In the genomic region with DNA sequence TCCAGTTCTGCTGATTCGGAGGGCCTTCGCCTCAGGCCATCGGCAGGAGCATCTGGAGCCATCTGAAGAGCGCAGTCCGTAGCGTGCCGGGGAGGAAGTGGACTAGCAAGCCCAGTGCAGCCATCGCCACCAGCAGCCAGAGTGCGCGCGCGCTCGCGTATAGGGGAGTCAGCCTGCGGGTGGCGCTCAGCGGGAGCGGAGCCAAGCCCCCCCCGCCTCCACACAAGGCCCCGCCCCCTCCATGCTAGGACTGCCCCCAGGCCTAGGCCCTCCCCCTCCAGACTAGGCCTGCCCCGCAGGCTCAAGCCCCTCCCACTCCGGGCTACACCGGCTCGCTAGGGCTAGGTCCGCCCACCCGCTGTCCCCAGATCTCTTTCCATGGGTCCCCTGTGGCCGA, we compare ENCODE assay signal across 8 mouse cellular contexts. TPM values are rescaled to one million over a fixed set of nuclear protein-coding genes. Genes with fewer than 3 reads are reported as not detected.
DNase-seq lines count a peak whose midpoint lies in the region; ATAC-seq and TF ChIP-seq lines count a peak whose summit lies in the region.

No protein-coding gene starts in this region.

- peak overlapping the region; percentile 97 for H3K4me2 ChIP-seq in intestine, postnatal 0 days (replicated peaks; ENCODE audit: low read depth)
- H3K4me2 ChIP-seq in limb, embryonic 14.5 days (replicated peaks; ENCODE audit: low read depth, low read length, severe bottlenecking) = peak overlapping the region; percentile 95
- peak overlapping the region; percentile 89 for H3K4me2 ChIP-seq in midbrain, embryonic 15.5 days

- peak; percentile 75 for TF ChIP-seq CTCF in intestine, postnatal 0 days (IDR thresholded peaks at IDR 0.05; ENCODE audit: low read depth)

- H3K9ac ChIP-seq in intestine, postnatal 0 days (ENCODE audit: low read depth, low read length) = peak overlapping the region; percentile 60
- H3K9ac ChIP-seq in limb, embryonic 14.5 days (ENCODE audit: low read depth, low read length, severe bottlenecking) = peak overlapping the region; percentile 64
- peak overlapping the region; percentile 47 for H3K9ac ChIP-seq in midbrain, embryonic 15.5 days

- H3K27ac ChIP-seq in embryonic facial prominence, embryonic 10.5 days (replicated peaks) = peak overlapping the region; percentile 64
- 0 out of 2 replicates have a peak overlapping the region, but pooled peaks have one; percentile 41 for H3K27ac ChIP-seq in intestine, postnatal 0 days (ENCODE audit: low read depth, low read length)
- H3K27ac ChIP-seq in limb, embryonic 14.5 days (replicated peaks; ENCODE audit: low read depth, low read length) = no peak overlapping the region
- H3K27ac ChIP-seq in midbrain, embryonic 15.5 days = 0 out of 2 replicates have a peak overlapping the region, but pooled peaks have one; percentile 3

- H3K36me3 ChIP-seq in embryonic facial prominence, embryonic 10.5 days (replicated peaks) = peaks cover 40% of the 10 kb centered on the region
- peaks cover 39% of the 10 kb centered on the region for H3K36me3 ChIP-seq in intestine, postnatal 0 days (ENCODE audit: control insufficient read depth, insufficient read depth)
- peaks cover 37% of the 10 kb centered on the region for H3K36me3 ChIP-seq in limb, embryonic 14.5 days (ENCODE audit: control insufficient read depth, insufficient read depth, low read length)
- peaks cover 27% of the 10 kb centered on the region for H3K36me3 ChIP-seq in midbrain, embryonic 15.5 days (replicated peaks)

- peak overlapping the region; percentile 75 for H3K4me3 ChIP-seq in embryonic facial prominence, embryonic 10.5 days
- peak overlapping the region; percentile 66 for H3K4me3 ChIP-seq in intestine, postnatal 0 days (ENCODE audit: low read depth, low read length)
- peak overlapping the region; percentile 62 for H3K4me3 ChIP-seq in limb, embryonic 14.5 days (replicated peaks; ENCODE audit: low read length)
- H3K4me3 ChIP-seq in midbrain, embryonic 15.5 days = peak overlapping the region; percentile 56

- no peak for ATAC-seq in cerebellum, adult (ENCODE audit: insufficient number of reproducible peaks, low FRiP score, low TSS enrichment)
- ATAC-seq in granulocyte monocyte progenitor cell, adult 5-6 weeks (replicated peaks; ENCODE audit: poor library complexity, severe bottlenecking) = peak; percentile 70
- peak; percentile 89 for ATAC-seq in intestine, postnatal 0 days
- ATAC-seq in limb, embryonic 14.5 days (ENCODE audit: low FRiP score, low read depth) = peak; percentile 89
- ATAC-seq in midbrain, embryonic 15.5 days (replicated peaks) = peak; percentile 83

- no peak for TF ChIP-seq POLR2A in limb, embryonic 14.5 days (IDR thresholded peaks at IDR 0.05; ENCODE audit: borderline replicate concordance, extremely low read depth, insufficient read depth, insufficient read length)

- H3K9me3 ChIP-seq in embryonic facial prominence, embryonic 10.5 days = no peaks in the 10 kb centered on the region
- H3K9me3 ChIP-seq in intestine, postnatal 0 days (ENCODE audit: control insufficient read depth) = no peaks in the 10 kb centered on the region
- no peaks in the 10 kb centered on the region for H3K9me3 ChIP-seq in limb, embryonic 14.5 days (ENCODE audit: control insufficient read depth, low read length)
- no peaks in the 10 kb centered on the region for H3K9me3 ChIP-seq in midbrain, embryonic 15.5 days

- WGBS in embryonic facial prominence, embryonic 10.5 days = under 1% methylated on average over 26 of the region's 27 CpGs
- 2% methylated on average over 27 of the region's 27 CpGs for whole genome bisulfite sequencing in intestine, postnatal 0 days
- WGBS in limb, embryonic 14.5 days = 1% methylated on average over 20 of the region's 27 CpGs
- WGBS in midbrain, embryonic 15.5 days = 1% methylated on average over 27 of the region's 27 CpGs

- H3K27me3 ChIP-seq in embryonic facial prominence, embryonic 10.5 days (replicated peaks; ENCODE audit: low read depth, poor library complexity, severe bottlenecking) = peaks cover 55% of the 10 kb centered on the region
- H3K27me3 ChIP-seq in intestine, postnatal 0 days (replicated peaks; ENCODE audit: control insufficient read depth, insufficient read depth, low read length) = no peaks in the 10 kb centered on the region
- H3K27me3 ChIP-seq in limb, embryonic 14.5 days (ENCODE audit: control insufficient read depth, insufficient read depth, low read length) = peaks cover 16% of the 10 kb centered on the region
- H3K27me3 ChIP-seq in midbrain, embryonic 15.5 days (replicated peaks) = peaks cover 23% of the 10 kb centered on the region

- H3K4me1 ChIP-seq in embryonic facial prominence, embryonic 10.5 days = peaks cover 31% of the 10 kb centered on the region
- H3K4me1 ChIP-seq in intestine, postnatal 0 days (replicated peaks; ENCODE audit: control insufficient read depth, insufficient read depth, low read length) = no peaks in the 10 kb centered on the region
- H3K4me1 ChIP-seq in limb, embryonic 14.5 days (ENCODE audit: control insufficient read depth, insufficient read depth, low read length) = peaks cover 5% of the 10 kb centered on the region
- H3K4me1 ChIP-seq in midbrain, embryonic 15.5 days = peaks cover 19% of the 10 kb centered on the region

- peak; percentile 70 for DNase-seq in cerebellum, adult 11 months
- DNase-seq in embryonic facial prominence, embryonic 10.5 days (ENCODE audit: low spot score) = peak; percentile 95
- DNase-seq in limb, embryonic 14.5 days (ENCODE audit: low spot score) = peak; percentile 88
- peak; percentile 82 for DNase-seq in spleen, adult 12 weeks (ENCODE audit: low spot score)

RNA-seq across cellular contexts. Expression of a gene that starts 1.9 kb away (rescaled TPM):
- 0.75 and 1.4 TPM in 2 replicates for polyA plus RNA-seq in embryonic facial prominence, embryonic 10.5 days (2016; fragmentation: Nextera tagmentation; extraction: Ambion mirVana)
- total RNA-seq in granulocyte monocyte progenitor cell, adult 5-6 weeks (2014; fragmentation: Nextera tagmentation) = 1.6 TPM in 1 of 2 replicates, not detected in the other
- total RNA-seq in granulocyte monocyte progenitor cell, adult 5-6 weeks (2017) = not detected in 2 replicates
- polyA plus RNA-seq in intestine, postnatal 0 days (2015; fragmentation: Nextera tagmentation; extraction: Ambion mirVana) = 39.5 and 54.4 TPM in 2 replicates
- polyA plus RNA-seq in limb, embryonic 14.5 days (2012; rRNA removed) = 4.0 and 7.1 TPM in 2 replicates
- 2.5 and 3.9 TPM in 2 replicates for polyA plus RNA-seq in limb, embryonic 14.5 days (2014; fragmentation: Nextera tagmentation; extraction: Ambion mirVana)
- 1.9 and 2.3 TPM in 2 replicates for polyA plus RNA-seq in midbrain, embryonic 15.5 days (2015; fragmentation: Nextera tagmentation; extraction: Ambion mirVana)

RNA-seq across cellular contexts. Expression of a gene that starts 25.8 kb away (rescaled TPM):
- 22.6 and 23.5 TPM in 2 replicates for polyA plus RNA-seq in embryonic facial prominence, embryonic 10.5 days (2016; fragmentation: Nextera tagmentation; extraction: Ambion mirVana)
- 22.7 and 23.9 TPM in 2 replicates for total RNA-seq in granulocyte monocyte progenitor cell, adult 5-6 weeks (2014; fragmentation: Nextera tagmentation)
- 11.5 and 14.6 TPM in 2 replicates for total RNA-seq in granulocyte monocyte progenitor cell, adult 5-6 weeks (2017)
- 33.2 and 35.0 TPM in 2 replicates for polyA plus RNA-seq in intestine, postnatal 0 days (2015; fragmentation: Nextera tagmentation; extraction: Ambion mirVana)
- 34.5 and 45.3 TPM in 2 replicates for polyA plus RNA-seq in limb, embryonic 14.5 days (2012; rRNA removed)
- polyA plus RNA-seq in limb, embryonic 14.5 days (2014; fragmentation: Nextera tagmentation; extraction: Ambion mirVana) = 21.1 and 23.6 TPM in 2 replicates
- 54.6 and 57.9 TPM in 2 replicates for polyA plus RNA-seq in midbrain, embryonic 15.5 days (2015; fragmentation: Nextera tagmentation; extraction: Ambion mirVana)

RNA-seq across cellular contexts. Expression of a gene that starts 25.9 kb away (rescaled TPM):
- polyA plus RNA-seq in embryonic facial prominence, embryonic 10.5 days (2016; fragmentation: Nextera tagmentation; extraction: Ambion mirVana) = 130 and 131 TPM in 2 replicates
- 89.7 and 92.6 TPM in 2 replicates for total RNA-seq in granulocyte monocyte progenitor cell, adult 5-6 weeks (2014; fragmentation: Nextera tagmentation)
- 131 and 165 TPM in 2 replicates for total RNA-seq in granulocyte monocyte progenitor cell, adult 5-6 weeks (2017)
- polyA plus RNA-seq in intestine, postnatal 0 days (2015; fragmentation: Nextera tagmentation; extraction: Ambion mirVana) = 197 and 213 TPM in 2 replicates
- 112 and 120 TPM in 2 replicates for polyA plus RNA-seq in limb, embryonic 14.5 days (2012; rRNA removed)
- 214 and 227 TPM in 2 replicates for polyA plus RNA-seq in limb, embryonic 14.5 days (2014; fragmentation: Nextera tagmentation; extraction: Ambion mirVana)
- polyA plus RNA-seq in midbrain, embryonic 15.5 days (2015; fragmentation: Nextera tagmentation; extraction: Ambion mirVana) = 392 and 438 TPM in 2 replicates

RNA-seq across cellular contexts. Expression of a gene that starts 55.6 kb away (rescaled TPM):
- polyA plus RNA-seq in embryonic facial prominence, embryonic 10.5 days (2016; fragmentation: Nextera tagmentation; extraction: Ambion mirVana) = 6.7 and 7.2 TPM in 2 replicates
- 11.7 and 13.4 TPM in 2 replicates for total RNA-seq in granulocyte monocyte progenitor cell, adult 5-6 weeks (2014; fragmentation: Nextera tagmentation)
- total RNA-seq in granulocyte monocyte progenitor cell, adult 5-6 weeks (2017) = 3.9 and 4.6 TPM in 2 replicates
- polyA plus RNA-seq in intestine, postnatal 0 days (2015; fragmentation: Nextera tagmentation; extraction: Ambion mirVana) = 2.5 and 2.6 TPM in 2 replicates
- polyA plus RNA-seq in limb, embryonic 14.5 days (2012; rRNA removed) = 25.2 and 30.9 TPM in 2 replicates
- 13.7 and 15.3 TPM in 2 replicates for polyA plus RNA-seq in limb, embryonic 14.5 days (2014; fragmentation: Nextera tagmentation; extraction: Ambion mirVana)
- 3.8 and 4.1 TPM in 2 replicates for polyA plus RNA-seq in midbrain, embryonic 15.5 days (2015; fragmentation: Nextera tagmentation; extraction: Ambion mirVana)
